Mouse (Mus musculus) forebrain, embryonic 15.5 days (tissue): ENCODE data around the gene Kremen2. TPM values are rescaled to one million over a fixed set of nuclear protein-coding genes. Genes with fewer than 3 reads are reported as not detected.
A peak's percentile ranks its signal among the peaks of the same experiment; 100 is the strongest.

Experiments
- ATAC-seq: fragments of 200-750 bp; cut with Nextera tagmentation; replicated peaks from 2 replicates; pipeline ENCODE4 v1.8.0; 2017; ENCODE audit warnings: mild to moderate bottlenecking, moderate TSS enrichment, moderate library complexity
- H3K27ac ChIP-seq: fragments of 300-500 bp; sonication (generic); replicated peaks from 2 replicates; pipeline ENCODE4 v1.5.1; 2015; ENCODE audit warnings: mild to moderate bottlenecking, inconsistent platforms
- H3K27me3 ChIP-seq: fragments of 300-500 bp; sonication (generic); 2 replicates; pipeline ENCODE4 v1.6.1; 2015; ENCODE audit warnings: inconsistent platforms
- H3K36me3 ChIP-seq: fragments of 300-500 bp; sonication (generic); 2 replicates; pipeline ENCODE4 v1.6.1; 2015; ENCODE audit warnings: mild to moderate bottlenecking, inconsistent platforms
- H3K4me1 ChIP-seq: fragments of 300-500 bp; sonication (generic); 2 replicates; pipeline ENCODE4 v1.6.1; 2015; ENCODE audit warnings: inconsistent platforms
- H3K4me2 ChIP-seq: fragments of 300-500 bp; sonication (generic); replicated peaks from 2 replicates; pipeline ENCODE4 v1.6.1; 2015; ENCODE audit warnings: mild to moderate bottlenecking, inconsistent platforms
- H3K4me3 ChIP-seq: fragments of 300-500 bp; sonication (generic); 2 replicates; pipeline ENCODE4 v1.5.1; 2015; ENCODE audit warnings: mild to moderate bottlenecking, inconsistent platforms
- H3K9ac ChIP-seq: fragments of 300-500 bp; sonication (generic); replicated peaks from 2 replicates; pipeline ENCODE4 v1.6.1; 2015; ENCODE audit warnings: mild to moderate bottlenecking, inconsistent platforms
- H3K9me3 ChIP-seq: fragments of 300-500 bp; sonication (generic); 2 replicates; pipeline ENCODE4 v1.6.1; 2016; ENCODE audit warnings: inconsistent platforms
- WGBS: fragments of 180-500 bp; shearing (Covaris S2); methylation state at CpG from one replicate; pipeline ENCODE4 v1.1.7; 2015; ENCODE audit warnings: mixed read lengths; 5-methylcytosine and 5-hydroxymethylcytosine counted together
- polyA plus RNA-seq: library from polyadenylated mRNA; unstranded; fragments of >200 nt; fragmentation: Nextera tagmentation; extraction: Ambion mirVana; gene quantifications from 2 replicates; pipeline ENCODE4 v1.2.1, GENCODE M21; 2015

Gene Kremen2
- polyA plus RNA-seq, result 0.48 and 0.50 TPM in 2 replicates

- Histone ChIP-seq H3K27me3 (peaks cover 66% of the 10 kb centered on the region), H3K4me3 (peak within 1 kb of the TSS; percentile 45), H3K9ac (peak within 1 kb of the TSS; percentile 51), H3K27ac (no peak within 1 kb of the TSS), H3K36me3 (no peaks in the 10 kb centered on the region), H3K4me1 (peaks cover 30% of the 10 kb centered on the region), H3K9me3 (no peaks in the 10 kb centered on the region), H3K4me2 (peak within 1 kb of the TSS; percentile 86)
- WGBS, result under 1% methylated on average over 44 of the region's 45 CpGs
- ATAC-seq, result no peak
These were observed at the start of gene Kremen2 for GRCm38 (mm10) chr17:23745301-23746251. Gene Kremen2, minus strand, starts transcription at chr17:23745833.

GRCm38 (mm10) chr17:23795323-23795722 is 49.7 kb upstream of the Kremen2 start:
- no peaks in the 10 kb centered on the region for H3K36me3 ChIP-seq
- H3K4me2 ChIP-seq, result no peak overlapping the region
- H3K4me1 ChIP-seq, result peaks cover 13% of the 10 kb centered on the region
- H3K9me3 ChIP-seq, result no peaks in the 10 kb centered on the region
- H3K27ac ChIP-seq, result no peak overlapping the region
- H3K9ac ChIP-seq, result no peak overlapping the region
- H3K4me3 ChIP-seq, result no peak overlapping the region
- ATAC-seq, result no peak
- no peaks in the 10 kb centered on the region for H3K27me3 ChIP-seq
- 96% methylated on average over 8 of the region's 8 CpGs for WGBS

- peak overlapping the region; percentile 41 for H3K4me3 ChIP-seq
- no peaks in the 10 kb centered on the region for H3K9me3 ChIP-seq
- peak overlapping the region; percentile 66 for H3K9ac ChIP-seq
- H3K36me3 ChIP-seq, result no peaks in the 10 kb centered on the region
- ATAC-seq, result no peak
- 54% methylated on average over 2 of the region's 2 CpGs for WGBS
- H3K27me3 ChIP-seq, result no peaks in the 10 kb centered on the region
- H3K4me1 ChIP-seq, result peaks cover 26% of the 10 kb centered on the region
- peak overlapping the region; percentile 83 for H3K27ac ChIP-seq
- H3K4me2 ChIP-seq, result peak overlapping the region; percentile 69
These were observed 45.4 kb upstream of the Kremen2 start for GRCm38 (mm10) chr17:23791079-23791357.

- Histone ChIP-seq H3K36me3 (no peaks in the 10 kb centered on the region), H3K4me3 (peak within 1 kb of the TSS; percentile 41), H3K27ac (peak within 1 kb of the TSS; percentile 83), H3K27me3 (no peaks in the 10 kb centered on the region), H3K9ac (peak within 1 kb of the TSS; percentile 66), H3K4me1 (peaks cover 27% of the 10 kb centered on the region), H3K4me2 (peak within 1 kb of the TSS; percentile 69), H3K9me3 (no peaks in the 10 kb centered on the region)
- ATAC-seq, result peak; percentile 18; the same call in 1 of the 2 replicates
- 1% methylated on average over 29 of the region's 29 CpGs for WGBS
These were observed 44.8 kb upstream of the Kremen2 start, which contains the start of gene Srrm2 for GRCm38 (mm10) chr17:23790269-23791078. Gene Srrm2, plus strand, starts transcription at chr17:23790532.

GRCm38 (mm10) chr17:23789749-23790268 is 44.2 kb upstream of the Kremen2 start:
- 13% methylated on average over 8 of the region's 8 CpGs for WGBS
- H3K4me1 ChIP-seq, result peaks cover 33% of the 10 kb centered on the region
- no peaks in the 10 kb centered on the region for H3K27me3 ChIP-seq
- no peak for ATAC-seq
- peak overlapping the region; percentile 83 for H3K27ac ChIP-seq
- peak overlapping the region; percentile 69 for H3K4me2 ChIP-seq
- no peaks in the 10 kb centered on the region for H3K36me3 ChIP-seq
- peak overlapping the region; percentile 41 for H3K4me3 ChIP-seq
- H3K9me3 ChIP-seq, result no peaks in the 10 kb centered on the region
- peak overlapping the region; percentile 66 for H3K9ac ChIP-seq

- Histone ChIP-seq H3K27me3 (no peaks in the 10 kb centered on the region), H3K9me3 (no peaks in the 10 kb centered on the region), H3K4me2 (no peak overlapping the region), H3K27ac (no peak overlapping the region), H3K4me3 (no peak overlapping the region), H3K4me1 (peaks cover 33% of the 10 kb centered on the region), H3K9ac (no peak overlapping the region), H3K36me3 (no peaks in the 10 kb centered on the region)
- 90% methylated on average over 4 of the region's 4 CpGs for WGBS
- no peak for ATAC-seq
These were observed 43.3 kb upstream of the Kremen2 start for GRCm38 (mm10) chr17:23788973-23789372.

- peaks cover 31% of the 10 kb centered on the region for H3K4me1 ChIP-seq
- peak overlapping the region; percentile 85 for H3K27ac ChIP-seq
- no peaks in the 10 kb centered on the region for H3K9me3 ChIP-seq
- peak overlapping the region; percentile 63 for H3K4me2 ChIP-seq
- peak overlapping the region; percentile 50 for H3K4me3 ChIP-seq
- H3K9ac ChIP-seq, result peak overlapping the region; percentile 57
- H3K27me3 ChIP-seq, result no peaks in the 10 kb centered on the region
- peak; percentile 52 for ATAC-seq
- 8% methylated on average over 13 of the region's 13 CpGs for WGBS
- H3K36me3 ChIP-seq, result no peaks in the 10 kb centered on the region
These were observed 40.9 kb upstream of the Kremen2 start for GRCm38 (mm10) chr17:23786510-23786931.

- H3K4me1 ChIP-seq, result peaks cover 25% of the 10 kb centered on the region
- H3K9ac ChIP-seq, result peak within 1 kb of the TSS; percentile 57
- H3K4me3 ChIP-seq, result peak within 1 kb of the TSS; percentile 50
- no peaks in the 10 kb centered on the region for H3K27me3 ChIP-seq
- WGBS, result 2% methylated on average over 43 of the region's 43 CpGs
- peak; percentile 84 for ATAC-seq
- peak within 1 kb of the TSS; percentile 63 for H3K4me2 ChIP-seq
- H3K36me3 ChIP-seq, result no peaks in the 10 kb centered on the region
- H3K9me3 ChIP-seq, result no peaks in the 10 kb centered on the region
- peak within 1 kb of the TSS; percentile 85 for H3K27ac ChIP-seq
These were observed 40.2 kb upstream of the Kremen2 start, which contains the start of gene Flywch2 for GRCm38 (mm10) chr17:23785561-23786471. Gene Flywch2, minus strand, starts transcription at chr17:23786081.

GRCm38 (mm10) chr17:23783352-23783751 is 37.7 kb upstream of the Kremen2 start:
- Histone ChIP-seq H3K9ac (no peak overlapping the region), H3K27me3 (no peaks in the 10 kb centered on the region), H3K4me2 (no peak overlapping the region), H3K4me1 (peaks cover 12% of the 10 kb centered on the region), H3K36me3 (no peaks in the 10 kb centered on the region), H3K4me3 (no peak overlapping the region), H3K9me3 (no peaks in the 10 kb centered on the region), H3K27ac (no peak overlapping the region)
- no peak for ATAC-seq

- 0 out of 2 replicates have a peak, but pooled peaks cover 4% of the 10 kb centered on the region for H3K4me1 ChIP-seq
- no peaks in the 10 kb centered on the region for H3K9me3 ChIP-seq
- no peak for ATAC-seq
- H3K4me2 ChIP-seq, result no peak overlapping the region
- no peaks in the 10 kb centered on the region for H3K27me3 ChIP-seq
- WGBS, result 43% methylated on average over 2 of the region's 2 CpGs
- H3K9ac ChIP-seq, result no peak overlapping the region
- no peak overlapping the region for H3K4me3 ChIP-seq
- no peaks in the 10 kb centered on the region for H3K36me3 ChIP-seq
- H3K27ac ChIP-seq, result no peak overlapping the region
These were observed 32.8 kb upstream of the Kremen2 start for GRCm38 (mm10) chr17:23778447-23778846.

- ATAC-seq, result no peak
- WGBS, result 86% methylated on average over 2 of the region's 2 CpGs
These were observed 31.5 kb upstream of the Kremen2 start for GRCm38 (mm10) chr17:23777141-23777540.

More at GRCm38 (mm10) chr17:23777141-23777540, 31.5 kb upstream of the Kremen2 start:
- Histone ChIP-seq H3K27me3 (no peaks in the 10 kb centered on the region), H3K36me3 (no peaks in the 10 kb centered on the region), H3K9me3 (no peaks in the 10 kb centered on the region), H3K4me3 (no peak overlapping the region), H3K9ac (no peak overlapping the region), H3K27ac (no peak overlapping the region), H3K4me2 (no peak overlapping the region), H3K4me1 (peaks cover 5% of the 10 kb centered on the region)
